Comparison of ENCODE assay signal across 14 mouse cellular contexts in genomic region chr5:47254835-47255369, GRCm38 (mm10).
"Had no signal": no experiment of that assay in that cellular context is flagged by ENCODE, and none has a peak within 500 bp of the region (broad histone marks: within the 10 kb centered on the region; RNA-seq: fewer than 3 reads in every experiment).

No protein-coding gene starts in this region.

- H3K9ac ChIP-seq: limb, embryonic 15.5 days; liver, embryonic 12.5 days; lung, embryonic 14.5 days had no signal

- H3K27me3 ChIP-seq: limb, embryonic 15.5 days; liver, embryonic 12.5 days had no signal

- H3K36me3 ChIP-seq: limb, embryonic 15.5 days; liver, embryonic 12.5 days had no signal

- H3K4me2 ChIP-seq: limb, embryonic 15.5 days; liver, embryonic 12.5 days; lung, embryonic 14.5 days; midbrain, embryonic 11.5 days had no signal

- H3K9me3 ChIP-seq: limb, embryonic 15.5 days; liver, embryonic 12.5 days had no signal

- ATAC-seq: liver, embryonic 12.5 days; midbrain, embryonic 16.5 days had no signal

- H3K27ac ChIP-seq: kidney, postnatal 0 days; limb, embryonic 15.5 days; liver, embryonic 12.5 days had no signal

- H3K4me1 ChIP-seq: limb, embryonic 15.5 days; liver, embryonic 12.5 days had no signal

- DNase-seq: kidney, postnatal 36 days; layer of hippocampus, adult 9-11 months; layer of hippocampus, postnatal 36 days; lung, embryonic 14.5 days; lung, postnatal 10 days; lung, postnatal 4 days; right cerebral cortex, adult 18-20 months; right cerebral cortex, postnatal 25 days; thymus, postnatal 14 days had no signal

- H3K4me3 ChIP-seq: limb, embryonic 15.5 days; liver, embryonic 12.5 days had no signal
